Mouse (Mus musculus) testis, adult 2 months (tissue): Measurements from ENCODE around the gene Zfp512. TPM values are rescaled to one million over a fixed set of nuclear protein-coding genes. Genes with fewer than 3 reads are reported as not detected.
"Not testable (repeated sequence)": the region's sequence is repeated elsewhere in the genome, so short reads cannot be mapped to it uniquely, and the experiment has no call there.

Experiments used
- H3K27ac ChIP-seq: fragments of 200-500 bp; 2 replicates; pipeline ENCODE4 v1.5.1; 2012; ENCODE audit warnings: low read depth, low read length; ENCODE audit not compliant: control insufficient read depth, insufficient read depth
- H3K27me3 ChIP-seq: fragments of 200-500 bp; 2 replicates; pipeline ENCODE4 v1.6.1; 2012; ENCODE audit warnings: mild to moderate bottlenecking, low read length, moderate library complexity; ENCODE audit not compliant: control insufficient read depth, insufficient read depth
- H3K36me3 ChIP-seq: fragments of 200-500 bp; 2 replicates; pipeline ENCODE4 v1.6.1; 2012; ENCODE audit warnings: mild to moderate bottlenecking, low read length; ENCODE audit not compliant: control insufficient read depth, insufficient read depth
- H3K4me1 ChIP-seq: fragments of 200-500 bp; 2 replicates; pipeline ENCODE4 v1.6.1; 2012; ENCODE audit warnings: low read length; ENCODE audit not compliant: control insufficient read depth, insufficient read depth
- H3K4me3 ChIP-seq: fragments of 200-500 bp; 2 replicates; pipeline ENCODE4 v1.5.1; 2012; ENCODE audit warnings: low read depth, mild to moderate bottlenecking, low read length, moderate library complexity, mixed read lengths; ENCODE audit not compliant: control insufficient read depth
- CTCF ChIP-seq: fragments of 200-500 bp; IDR thresholded peaks from 2 replicates; pipeline ENCODE4 v1.5.1; 2012; ENCODE audit warnings: low read depth, mild to moderate bottlenecking, inconsistent platforms, low read length, moderate library complexity; ENCODE audit not compliant: control insufficient read depth, insufficient read depth, insufficient replicate concordance
- POLR2A ChIP-seq: fragments of 200-500 bp; IDR thresholded peaks from 2 replicates; pipeline ENCODE4 v1.6.1; 2012; ENCODE audit warnings: low read depth, mild to moderate bottlenecking, inconsistent platforms, low read length, moderate library complexity; ENCODE audit not compliant: control insufficient read depth
- polyA plus RNA-seq: library from polyadenylated mRNA; depleted of rRNA; stranded (reverse); fragments of >200 nt; gene quantifications from 2 replicates; pipeline ENCODE4 v1.2.3, GENCODE M21; 2012; rRNA removed

Zfp512 gene
- 9.1 and 9.2 TPM in 2 replicates for polyA plus RNA-seq

GRCm38 (mm10) chr5:31451878-31452561 lies at the start of gene Zfp512:
TSS of gene Zfp512 (plus strand) at chr5:31452431.
- TF ChIP-seq POLR2A (peak; percentile 74), CTCF (no peak)
- Histone ChIP-seq H3K36me3 (no peaks in the 10 kb centered on the region), H3K27ac (peak within 1 kb of the TSS; percentile 54), H3K27me3 (no peaks in the 10 kb centered on the region), H3K4me3 (peak within 1 kb of the TSS; percentile 94), H3K4me1 (peaks cover 3% of the 10 kb centered on the region; the same call in 1 of the 2 replicates)

DNA sequence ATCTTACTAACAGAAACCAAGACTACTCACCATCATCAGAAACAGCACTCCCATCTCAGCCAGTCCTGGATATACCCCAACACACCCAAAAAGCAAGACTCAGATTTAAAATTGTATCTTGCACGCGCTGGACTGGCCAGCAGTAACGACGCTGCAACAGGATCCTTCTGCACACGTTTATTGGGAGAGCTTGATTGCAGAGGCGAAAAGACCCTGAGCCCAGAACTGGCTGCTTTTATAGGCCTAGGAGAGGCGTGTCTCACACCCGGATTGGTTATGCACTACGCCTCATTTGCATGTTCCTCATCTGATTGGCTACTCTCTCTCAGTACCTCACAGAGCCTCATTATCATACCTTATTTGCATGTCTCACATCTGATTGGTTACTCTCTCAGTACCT lies 17.5 kb upstream of the Zfp512 start:
- not testable (repeated sequence) for H3K27ac ChIP-seq, H3K27me3 ChIP-seq, H3K4me3 ChIP-seq, H3K4me1 ChIP-seq, H3K36me3 ChIP-seq

GRCm38 (mm10) chr5:31451336-31451735 lies 895 bp upstream of the Zfp512 start:
- Histone ChIP-seq H3K4me3 (peak overlapping the region; percentile 94; the same call in 1 of the 2 replicates), H3K36me3 (no peaks in the 10 kb centered on the region), H3K27me3 (no peaks in the 10 kb centered on the region), H3K4me1 (peaks cover 3% of the 10 kb centered on the region; the same call in 1 of the 2 replicates), H3K27ac (no peak overlapping the region)
- TF ChIP-seq CTCF, result no peak
- no peak for TF ChIP-seq POLR2A

DNA sequence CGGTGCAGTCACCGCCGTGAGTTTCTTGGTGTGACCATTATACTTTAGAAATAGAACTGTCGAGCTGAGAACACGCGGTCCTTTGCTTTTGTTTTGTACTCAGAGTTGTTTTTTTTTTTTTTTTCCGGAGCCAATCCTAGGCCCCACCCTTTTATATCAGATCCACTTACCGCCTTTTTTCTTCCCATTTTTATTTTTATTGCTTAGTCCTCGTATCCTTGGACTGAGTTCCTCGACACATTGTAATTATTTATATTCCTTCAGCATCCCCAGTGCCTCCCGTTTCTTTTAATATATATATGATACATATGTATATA lies 289 bp downstream of the Zfp512 start:
- Histone ChIP-seq H3K36me3 (no peaks in the 10 kb centered on the region), H3K4me3 (peak overlapping the region; percentile 94), H3K27me3 (no peaks in the 10 kb centered on the region), H3K4me1 (peaks cover 3% of the 10 kb centered on the region; the same call in 1 of the 2 replicates), H3K27ac (peak overlapping the region; percentile 54)
- no peak for TF ChIP-seq POLR2A
- TF ChIP-seq CTCF, result no peak

DNA sequence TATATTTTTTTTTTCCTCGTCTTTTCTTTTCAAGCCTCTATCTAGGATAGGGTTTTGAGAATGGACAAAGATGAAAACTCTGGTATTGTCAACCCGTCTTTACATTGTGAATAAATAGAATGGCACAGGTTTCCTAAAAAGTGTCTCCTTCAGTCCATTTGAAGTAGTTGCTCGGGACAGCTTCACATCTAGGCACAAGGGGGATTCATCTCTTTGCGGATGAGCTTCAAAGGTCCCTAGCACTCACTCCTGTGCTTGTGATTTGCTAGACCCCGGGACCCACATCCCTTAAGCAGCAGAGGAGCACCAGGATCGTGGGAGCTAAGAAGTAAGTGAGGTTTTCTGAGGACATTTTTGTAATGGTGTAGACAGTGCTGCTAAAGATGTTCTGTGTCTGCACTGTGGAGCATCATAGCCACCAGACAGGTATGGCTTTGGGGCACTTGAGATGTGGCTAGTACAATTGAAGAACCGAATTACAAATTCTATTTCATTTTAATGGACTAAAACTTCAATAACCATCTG lies 717 bp downstream of the Zfp512 start:
- Histone ChIP-seq H3K27me3 (no peaks in the 10 kb centered on the region), H3K27ac (no peak overlapping the region), H3K4me3 (peak overlapping the region; percentile 75), H3K36me3 (no peaks in the 10 kb centered on the region), H3K4me1 (peaks cover 3% of the 10 kb centered on the region; the same call in 1 of the 2 replicates)
- TF ChIP-seq CTCF, result no peak
- TF ChIP-seq POLR2A, result no peak

DNA sequence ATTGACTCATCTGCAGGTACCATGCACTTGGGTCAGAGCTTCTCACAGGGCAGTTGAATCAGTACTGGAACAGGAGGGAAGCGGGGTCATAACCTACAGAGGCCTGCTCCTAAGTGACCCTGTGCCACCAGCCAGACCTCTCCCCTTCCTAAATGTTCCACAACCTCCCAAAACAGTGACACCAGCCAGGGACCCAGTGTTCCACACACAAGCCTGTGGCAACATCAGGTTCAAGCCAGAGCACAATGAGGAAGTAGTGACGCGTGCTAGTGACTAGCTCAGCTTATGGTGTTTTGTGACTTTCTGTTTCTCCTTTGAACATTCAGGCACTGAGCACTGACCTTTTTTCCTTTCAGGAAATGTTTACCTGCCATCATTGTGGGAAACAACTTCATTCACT lies 15.6 kb downstream of the Zfp512 start:
- no peak overlapping the region for H3K4me3 ChIP-seq
- no peaks in the 10 kb centered on the region for H3K4me1 ChIP-seq
- TF ChIP-seq CTCF (no peak), POLR2A (no peak)
- no peak overlapping the region for H3K27ac ChIP-seq
- no peaks in the 10 kb centered on the region; the same call in 1 of the 2 replicates for H3K36me3 ChIP-seq
- no peaks in the 10 kb centered on the region for H3K27me3 ChIP-seq

DNA sequence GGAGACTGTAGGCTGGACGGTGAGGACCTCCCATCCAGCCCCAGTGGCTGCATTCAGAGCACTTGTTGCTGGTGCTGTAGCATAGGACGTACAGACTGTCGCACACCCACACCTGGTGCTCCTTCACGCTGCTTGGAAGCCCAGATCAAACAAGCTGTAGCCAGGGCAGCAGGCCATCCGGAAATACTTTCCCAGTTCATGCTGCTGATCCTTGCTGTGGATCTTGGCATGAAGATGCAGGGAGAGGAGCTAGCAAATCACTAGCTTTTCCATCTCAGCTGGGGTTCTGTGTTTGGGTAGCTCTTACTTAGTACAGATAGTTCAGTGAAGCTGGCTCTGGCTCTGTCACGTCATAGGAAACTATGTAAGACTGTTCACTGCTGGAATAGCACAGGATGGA lies 17.5 kb downstream of the Zfp512 start:
- Histone ChIP-seq H3K4me1 (no peaks in the 10 kb centered on the region), H3K4me3 (no peak overlapping the region), H3K27me3 (no peaks in the 10 kb centered on the region), H3K27ac (no peak overlapping the region), H3K36me3 (no peaks in the 10 kb centered on the region; the same call in 1 of the 2 replicates)
- TF ChIP-seq POLR2A (no peak), CTCF (no peak)
